Mouse (Mus musculus): ENCODE measurements around the gene Gch1. TPM values are rescaled to one million over a fixed set of nuclear protein-coding genes. Genes with fewer than 3 reads are reported as not detected.
"Not testable (repeated sequence)": the region's sequence is repeated elsewhere in the genome, so short reads cannot be mapped to it uniquely, and the experiment has no call there.

Gch1 gene
- polyA plus RNA-seq, 1 experiment from 2014 or later, result 2.8 TPM

DNA sequence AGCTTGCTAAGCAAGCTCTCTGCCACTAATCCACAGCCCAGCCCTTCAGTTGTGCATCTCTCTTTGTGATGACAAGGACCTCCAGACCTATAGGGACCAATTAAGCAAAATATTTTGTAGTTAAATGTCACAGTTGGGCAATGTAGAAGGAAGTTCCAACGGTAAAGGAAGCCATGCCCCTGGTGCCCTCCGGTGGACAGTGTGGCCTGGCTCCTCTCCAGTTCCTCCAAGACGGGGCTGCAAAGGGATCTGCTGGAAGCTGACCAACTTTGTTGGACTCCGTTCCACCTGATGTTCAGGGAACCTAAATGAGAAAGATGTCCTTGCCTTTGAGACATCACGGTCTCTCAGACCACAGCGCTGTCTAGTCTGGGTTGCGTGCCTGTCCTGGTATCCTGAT lies 71.7 kb downstream of the Gch1 start:
- no peaks in the 10 kb centered on the region for H3K36me3 ChIP-seq (ENCODE audit: control insufficient read depth, insufficient read depth, low read length)
- H3K4me1 ChIP-seq (replicated peaks; ENCODE audit: control insufficient read depth, insufficient read depth, low read length), result no peaks in the 10 kb centered on the region
- no peak overlapping the region for H3K4me2 ChIP-seq (replicated peaks; ENCODE audit: low read depth, low read length)
- H3K9me3 ChIP-seq (ENCODE audit: control insufficient read depth, low read length), result no peaks in the 10 kb centered on the region
- ATAC-seq (ENCODE audit: low FRiP score) (no peak), DNase-seq (ENCODE audit: low spot score) (no peak)
- H3K4me3 ChIP-seq (ENCODE audit: low read depth, low read length), result no peak overlapping the region
- no peak overlapping the region for H3K9ac ChIP-seq (ENCODE audit: low read depth, low read length)
- no peak overlapping the region for H3K27ac ChIP-seq (ENCODE audit: low read depth, low read length)
- no peaks in the 10 kb centered on the region for H3K27me3 ChIP-seq (ENCODE audit: control insufficient read depth, insufficient read depth, low read length)
- WGBS, result 87% methylated on average over 7 of the region's 7 CpGs

GRCm38 (mm10) chr14:47116062-47116762 lies 73.0 kb downstream of the Gch1 start:
- Histone ChIP-seq H3K4me2 (replicated peaks; ENCODE audit: low read depth, low read length) (no peak overlapping the region), H3K9me3 (ENCODE audit: control insufficient read depth, low read length) (no peaks in the 10 kb centered on the region), H3K4me1 (replicated peaks; ENCODE audit: control insufficient read depth, insufficient read depth, low read length) (no peaks in the 10 kb centered on the region), H3K27ac (ENCODE audit: low read depth, low read length) (no peak overlapping the region), H3K27me3 (ENCODE audit: control insufficient read depth, insufficient read depth, low read length) (no peaks in the 10 kb centered on the region), H3K4me3 (ENCODE audit: low read depth, low read length) (no peak overlapping the region), H3K9ac (ENCODE audit: low read depth, low read length) (no peak overlapping the region), H3K36me3 (ENCODE audit: control insufficient read depth, insufficient read depth, low read length) (no peaks in the 10 kb centered on the region)
- no peak for ATAC-seq (ENCODE audit: low FRiP score)
- 91% methylated on average over 9 of the region's 10 CpGs for WGBS
- DNase-seq (ENCODE audit: low spot score), result no peak

DNA sequence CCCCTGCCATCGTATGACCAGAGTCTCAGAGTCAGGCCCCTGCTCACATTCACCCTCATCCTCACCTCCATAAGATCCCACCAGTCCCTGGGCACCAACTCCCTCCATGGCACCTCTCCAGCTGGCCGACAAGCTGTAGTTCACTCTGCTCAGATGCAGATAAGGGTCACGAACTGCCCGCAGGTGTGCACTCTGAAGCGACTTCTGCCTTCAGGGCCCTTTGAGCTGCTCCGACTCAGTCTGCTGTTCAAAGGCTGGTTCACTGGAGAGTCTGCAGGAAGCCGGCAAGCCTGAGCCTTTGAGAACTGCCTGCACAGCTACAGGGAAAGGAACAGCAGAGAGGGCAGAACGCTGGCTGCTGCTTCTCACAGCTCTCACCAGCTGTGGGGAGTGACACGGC lies 74.1 kb downstream of the Gch1 start:
- Histone ChIP-seq H3K9ac (ENCODE audit: low read depth, low read length) (no peak overlapping the region), H3K27me3 (ENCODE audit: control insufficient read depth, insufficient read depth, low read length) (no peaks in the 10 kb centered on the region), H3K36me3 (ENCODE audit: control insufficient read depth, insufficient read depth, low read length) (no peaks in the 10 kb centered on the region), H3K9me3 (ENCODE audit: control insufficient read depth, low read length) (no peaks in the 10 kb centered on the region), H3K4me1 (replicated peaks; ENCODE audit: control insufficient read depth, insufficient read depth, low read length) (no peaks in the 10 kb centered on the region), H3K4me3 (ENCODE audit: low read depth, low read length) (no peak overlapping the region), H3K27ac (ENCODE audit: low read depth, low read length) (no peak overlapping the region), H3K4me2 (replicated peaks; ENCODE audit: low read depth, low read length) (no peak overlapping the region)
- ATAC-seq (ENCODE audit: low FRiP score) (no peak), DNase-seq (ENCODE audit: low spot score) (no peak)
- 63% methylated on average over 9 of the region's 9 CpGs for WGBS

GRCm38 (mm10) chr14:47111341-47111740 lies 77.9 kb downstream of the Gch1 start:
- ATAC-seq (ENCODE audit: low FRiP score), result no peak
- H3K4me2 ChIP-seq (replicated peaks; ENCODE audit: low read depth, low read length), result no peak overlapping the region
- H3K27me3 ChIP-seq (ENCODE audit: control insufficient read depth, insufficient read depth, low read length), result no peaks in the 10 kb centered on the region
- H3K36me3 ChIP-seq (ENCODE audit: control insufficient read depth, insufficient read depth, low read length), result no peaks in the 10 kb centered on the region
- no peak for DNase-seq (ENCODE audit: low spot score)
- no peaks in the 10 kb centered on the region for H3K9me3 ChIP-seq (ENCODE audit: control insufficient read depth, low read length)
- WGBS, result 52% methylated on average over 9 of the region's 9 CpGs
- H3K27ac ChIP-seq (ENCODE audit: low read depth, low read length), result no peak overlapping the region
- no peaks in the 10 kb centered on the region for H3K4me1 ChIP-seq (replicated peaks; ENCODE audit: control insufficient read depth, insufficient read depth, low read length)
- no peak overlapping the region for H3K9ac ChIP-seq (ENCODE audit: low read depth, low read length)
- no peak overlapping the region for H3K4me3 ChIP-seq (ENCODE audit: low read depth, low read length)

DNA sequence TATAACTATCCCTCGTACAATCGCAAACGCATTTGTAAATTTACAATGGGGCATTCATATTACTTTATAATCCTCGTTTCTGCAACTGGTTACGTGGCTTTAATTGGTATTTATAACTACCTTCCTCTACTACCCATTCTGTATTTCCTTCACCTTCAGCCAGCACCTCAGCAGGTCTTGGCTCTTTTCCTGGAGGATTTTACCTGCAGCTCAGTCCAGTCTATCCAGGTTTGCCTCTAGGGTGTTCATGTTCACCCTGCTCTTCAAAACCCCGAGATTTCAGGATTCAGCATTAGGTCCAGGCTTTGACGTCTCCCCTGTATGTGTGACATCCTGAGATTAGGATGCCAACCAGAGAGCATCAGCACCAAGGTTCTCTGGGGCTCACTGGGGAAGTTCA lies 78.8 kb downstream of the Gch1 start:
- H3K4me3 ChIP-seq (ENCODE audit: low read depth, low read length); H3K27ac ChIP-seq (ENCODE audit: low read depth, low read length); H3K27me3 ChIP-seq (ENCODE audit: control insufficient read depth, insufficient read depth, low read length); H3K9ac ChIP-seq (ENCODE audit: low read depth, low read length); H3K36me3 ChIP-seq (ENCODE audit: control insufficient read depth, insufficient read depth, low read length); H3K9me3 ChIP-seq (ENCODE audit: control insufficient read depth, low read length); H3K4me1 ChIP-seq (replicated peaks; ENCODE audit: control insufficient read depth, insufficient read depth, low read length); H3K4me2 ChIP-seq (replicated peaks; ENCODE audit: low read depth, low read length); DNase-seq (ENCODE audit: low spot score); ATAC-seq (ENCODE audit: low FRiP score): not testable (repeated sequence)
- 92% methylated on average over 6 of the region's 7 CpGs for WGBS

DNA sequence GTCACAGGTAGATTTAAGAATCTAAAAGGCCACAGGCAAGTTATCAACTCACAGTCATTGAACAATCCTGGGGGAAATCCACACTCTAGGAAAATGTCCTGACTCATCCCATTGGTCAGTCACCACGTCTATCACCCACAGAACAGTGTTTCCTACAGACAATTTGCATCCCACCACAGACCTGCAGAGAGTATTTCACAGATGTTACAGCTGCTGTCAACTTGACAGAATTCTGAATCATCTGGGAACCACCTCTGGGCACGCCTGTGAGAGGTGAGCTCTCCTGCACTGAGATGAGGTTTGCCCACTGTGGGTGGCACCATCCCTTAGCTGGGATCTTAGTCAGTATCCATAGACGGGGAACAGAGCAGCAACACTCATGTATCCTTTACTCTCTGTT lies 81.8 kb downstream of the Gch1 start:
- no peak for DNase-seq (ENCODE audit: low spot score)
- WGBS, result 81% methylated on average over 3 of the region's 3 CpGs

GRCm38 (mm10) chr14:47105755-47106154 lies 83.5 kb downstream of the Gch1 start:
- WGBS, result 94% methylated on average over 3 of the region's 3 CpGs
- H3K27ac ChIP-seq (ENCODE audit: low read depth, low read length), result no peak overlapping the region
- H3K36me3 ChIP-seq (ENCODE audit: control insufficient read depth, insufficient read depth, low read length), result no peaks in the 10 kb centered on the region
- H3K9ac ChIP-seq (ENCODE audit: low read depth, low read length), result no peak overlapping the region
- H3K4me2 ChIP-seq (replicated peaks; ENCODE audit: low read depth, low read length), result no peak overlapping the region
- no peaks in the 10 kb centered on the region for H3K27me3 ChIP-seq (ENCODE audit: control insufficient read depth, insufficient read depth, low read length)
- H3K4me1 ChIP-seq (replicated peaks; ENCODE audit: control insufficient read depth, insufficient read depth, low read length), result no peaks in the 10 kb centered on the region
- H3K4me3 ChIP-seq (ENCODE audit: low read depth, low read length), result no peak overlapping the region
- DNase-seq (ENCODE audit: low spot score) (no peak), ATAC-seq (ENCODE audit: low FRiP score) (no peak)
- no peaks in the 10 kb centered on the region for H3K9me3 ChIP-seq (ENCODE audit: control insufficient read depth, low read length)

More for the DNA sequence above, 81.8 kb downstream of the Gch1 start:
- Histone ChIP-seq H3K4me2 (replicated peaks; ENCODE audit: low read depth, low read length) (no peak overlapping the region), H3K9me3 (ENCODE audit: control insufficient read depth, low read length) (no peaks in the 10 kb centered on the region), H3K27me3 (ENCODE audit: control insufficient read depth, insufficient read depth, low read length) (no peaks in the 10 kb centered on the region), H3K9ac (ENCODE audit: low read depth, low read length) (no peak overlapping the region), H3K27ac (ENCODE audit: low read depth, low read length) (no peak overlapping the region), H3K4me3 (ENCODE audit: low read depth, low read length) (no peak overlapping the region), H3K36me3 (ENCODE audit: control insufficient read depth, insufficient read depth, low read length) (no peaks in the 10 kb centered on the region), H3K4me1 (replicated peaks; ENCODE audit: control insufficient read depth, insufficient read depth, low read length) (no peaks in the 10 kb centered on the region)
- ATAC-seq (ENCODE audit: low FRiP score), result no peak

DNA sequence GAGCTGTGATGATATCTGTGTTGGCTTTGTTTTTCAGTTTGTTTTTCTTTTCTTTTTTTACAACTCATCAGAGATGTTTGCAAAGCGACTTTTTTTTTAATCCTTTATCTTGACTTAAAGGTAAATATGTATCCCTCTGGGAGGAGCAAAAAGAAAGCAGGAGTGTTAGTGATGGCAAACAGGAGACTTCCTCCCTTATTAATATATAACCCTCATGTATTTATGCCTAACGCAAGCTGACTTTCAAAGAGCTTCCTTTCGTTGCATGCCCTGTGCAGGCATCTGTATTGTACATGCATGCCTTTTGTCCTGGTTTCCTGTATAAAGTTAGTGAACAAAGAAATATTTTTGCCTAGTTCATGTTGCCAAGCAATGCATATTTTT lies 84.0 kb downstream of the Gch1 start:
- H3K36me3 ChIP-seq (ENCODE audit: control insufficient read depth, insufficient read depth, low read length), result no peaks in the 10 kb centered on the region
- H3K9me3 ChIP-seq (ENCODE audit: control insufficient read depth, low read length), result no peaks in the 10 kb centered on the region
- no peak for ATAC-seq (ENCODE audit: low FRiP score)
- no peak overlapping the region for H3K4me2 ChIP-seq (replicated peaks; ENCODE audit: low read depth, low read length)
- WGBS, result 82% methylated on average over 3 of the region's 3 CpGs
- no peak overlapping the region for H3K9ac ChIP-seq (ENCODE audit: low read depth, low read length)
- DNase-seq (ENCODE audit: low spot score), result no peak
- no peak overlapping the region for H3K4me3 ChIP-seq (ENCODE audit: low read depth, low read length)
- H3K4me1 ChIP-seq (replicated peaks; ENCODE audit: control insufficient read depth, insufficient read depth, low read length), result no peaks in the 10 kb centered on the region
- H3K27me3 ChIP-seq (ENCODE audit: control insufficient read depth, insufficient read depth, low read length), result no peaks in the 10 kb centered on the region
- no peak overlapping the region for H3K27ac ChIP-seq (ENCODE audit: low read depth, low read length)

- no peaks in the 10 kb centered on the region for H3K4me1 ChIP-seq (replicated peaks; ENCODE audit: control insufficient read depth, insufficient read depth, low read length)
- ATAC-seq (ENCODE audit: low FRiP score), result no peak
- no peaks in the 10 kb centered on the region for H3K27me3 ChIP-seq (ENCODE audit: control insufficient read depth, insufficient read depth, low read length)
- 39% methylated on average over 19 of the region's 19 CpGs for WGBS
- H3K4me2 ChIP-seq (replicated peaks; ENCODE audit: low read depth, low read length), result no peak overlapping the region
- no peak overlapping the region for H3K4me3 ChIP-seq (ENCODE audit: low read depth, low read length)
- H3K27ac ChIP-seq (ENCODE audit: low read depth, low read length), result no peak overlapping the region
- no peaks in the 10 kb centered on the region for H3K9me3 ChIP-seq (ENCODE audit: control insufficient read depth, low read length)
- no peak overlapping the region for H3K9ac ChIP-seq (ENCODE audit: low read depth, low read length)
- no peaks in the 10 kb centered on the region for H3K36me3 ChIP-seq (ENCODE audit: control insufficient read depth, insufficient read depth, low read length)
- peak; percentile 8 for DNase-seq (ENCODE audit: low spot score)
These were observed 84.7 kb downstream of the Gch1 start for GRCm38 (mm10) chr14:47104246-47105173.

All from hindbrain, embryonic 11.5 days (tissue).